Mouse (Mus musculus) embryo, embryonic 10.5 days (tissue): ENCODE data around the gene Abhd4.
"Not testable (repeated sequence)": the region's sequence is repeated elsewhere in the genome, so short reads cannot be mapped to it uniquely, and the experiment has no call there.

Experiments used
- DNase-seq: peaks from one replicate; pipeline ENCODE4 v3.0.0-alpha.2; 2015; ENCODE audit warnings: low spot score

Gene Abhd4

GRCm38 (mm10) chr14:54223315-54224063 lies 30.5 kb upstream of the Abhd4 start:
- DNase-seq, result no peak

- no peak for DNase-seq
These were observed 29.9 kb upstream of the Abhd4 start for GRCm38 (mm10) chr14:54224064-54224417.

- DNase-seq, result no peak
These were observed 29.2 kb upstream of the Abhd4 start for GRCm38 (mm10) chr14:54224484-54225467.

DNA sequence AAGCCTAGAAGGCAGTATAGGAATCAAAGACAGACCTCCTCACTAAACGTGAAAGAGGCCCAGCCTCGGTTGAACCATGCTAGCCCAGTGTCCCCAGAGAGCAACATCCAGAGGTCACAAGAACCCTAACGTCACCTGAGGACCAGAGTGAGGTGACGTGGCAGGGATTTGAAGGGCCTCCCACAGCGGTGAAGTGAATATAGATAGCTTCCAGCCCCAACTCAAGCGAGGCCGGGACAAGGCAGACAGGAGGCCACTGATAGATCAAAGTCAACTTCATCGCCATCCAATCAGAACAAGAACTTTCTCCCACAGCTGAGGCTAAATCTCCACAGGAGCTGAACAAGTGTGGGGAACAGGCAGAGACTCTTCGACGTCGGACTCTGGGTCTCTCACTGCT lies 28.3 kb upstream of the Abhd4 start:
- DNase-seq, result no peak

- DNase-seq, result no peak
These were observed 26.8 kb upstream of the Abhd4 start for GRCm38 (mm10) chr14:54226911-54227811.

DNA sequence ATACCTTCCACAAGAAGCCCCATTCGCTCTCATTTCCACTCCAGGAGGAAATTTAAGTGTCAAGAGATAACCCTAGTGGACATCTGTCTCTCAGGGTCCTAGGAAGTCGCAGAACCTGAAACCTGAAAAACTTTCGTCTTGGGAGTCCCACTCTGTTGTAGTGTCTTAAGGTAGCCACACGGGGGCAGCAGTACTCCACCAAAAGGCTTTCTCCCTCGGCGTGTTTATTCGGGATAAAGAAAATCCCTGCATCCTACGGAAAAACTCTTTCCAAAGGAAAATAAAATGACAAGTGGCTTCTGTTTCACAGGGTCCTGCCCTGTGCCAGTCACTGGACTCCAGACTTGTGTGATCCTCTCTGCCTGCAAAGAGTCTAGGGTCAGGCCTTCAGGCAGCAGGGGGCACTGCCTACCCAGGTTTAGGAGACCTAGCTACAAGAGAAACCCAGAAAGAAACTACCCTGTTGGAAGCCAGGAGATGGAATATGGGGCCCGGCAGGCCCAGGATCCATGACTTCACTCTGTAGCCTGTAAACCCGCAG lies 26.0 kb upstream of the Abhd4 start:
- peak; percentile 88 for DNase-seq

GRCm38 (mm10) chr14:54228501-54228900 lies 25.5 kb upstream of the Abhd4 start:
- no peak for DNase-seq

GRCm38 (mm10) chr14:54228933-54229713 lies 24.9 kb upstream of the Abhd4 start:
- DNase-seq, result peak; percentile 45

DNA sequence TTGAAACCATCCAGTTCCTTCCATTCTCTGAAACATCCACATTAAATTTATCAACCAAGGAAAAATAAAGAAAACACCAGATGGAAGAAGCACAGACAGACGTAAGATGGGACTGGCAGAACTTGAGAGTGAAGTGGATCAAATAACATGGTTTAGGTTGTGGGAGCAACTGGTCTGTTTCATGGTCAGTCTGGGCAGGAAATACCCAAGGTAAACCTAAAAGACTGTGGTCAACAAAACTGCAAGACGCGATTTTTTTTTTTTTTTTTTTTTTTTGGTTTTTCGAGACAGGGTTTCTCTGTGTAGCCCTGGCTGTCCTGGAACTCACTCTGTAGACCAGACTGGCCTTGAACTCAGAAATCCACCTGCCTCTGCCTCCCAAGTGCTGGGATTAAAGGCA lies 24.1 kb upstream of the Abhd4 start:
- DNase-seq, result not testable (repeated sequence)

GRCm38 (mm10) chr14:54230638-54231150 lies 23.3 kb upstream of the Abhd4 start:
- DNase-seq, result no peak

- no peak for DNase-seq
These were observed 22.6 kb upstream of the Abhd4 start for GRCm38 (mm10) chr14:54231176-54231956.

DNA sequence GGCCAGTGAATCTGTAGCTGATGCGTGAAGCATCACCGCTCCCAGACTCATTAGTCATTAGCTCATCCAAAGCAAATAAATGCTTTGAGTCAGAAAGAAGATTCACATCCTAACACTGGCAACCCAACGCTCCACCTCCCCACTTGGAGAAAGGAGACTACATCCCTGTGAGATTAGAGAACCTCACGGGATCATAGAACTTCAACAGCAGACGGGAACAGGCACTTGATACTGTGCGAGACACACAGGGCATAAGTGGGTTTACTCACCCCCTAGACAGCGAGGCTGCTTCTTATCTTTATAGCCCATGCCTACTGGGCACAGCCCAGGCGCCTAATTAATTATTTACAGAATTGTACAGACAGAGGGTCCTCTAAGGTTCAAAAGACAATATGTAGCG lies 21.8 kb upstream of the Abhd4 start:
- no peak for DNase-seq

DNA sequence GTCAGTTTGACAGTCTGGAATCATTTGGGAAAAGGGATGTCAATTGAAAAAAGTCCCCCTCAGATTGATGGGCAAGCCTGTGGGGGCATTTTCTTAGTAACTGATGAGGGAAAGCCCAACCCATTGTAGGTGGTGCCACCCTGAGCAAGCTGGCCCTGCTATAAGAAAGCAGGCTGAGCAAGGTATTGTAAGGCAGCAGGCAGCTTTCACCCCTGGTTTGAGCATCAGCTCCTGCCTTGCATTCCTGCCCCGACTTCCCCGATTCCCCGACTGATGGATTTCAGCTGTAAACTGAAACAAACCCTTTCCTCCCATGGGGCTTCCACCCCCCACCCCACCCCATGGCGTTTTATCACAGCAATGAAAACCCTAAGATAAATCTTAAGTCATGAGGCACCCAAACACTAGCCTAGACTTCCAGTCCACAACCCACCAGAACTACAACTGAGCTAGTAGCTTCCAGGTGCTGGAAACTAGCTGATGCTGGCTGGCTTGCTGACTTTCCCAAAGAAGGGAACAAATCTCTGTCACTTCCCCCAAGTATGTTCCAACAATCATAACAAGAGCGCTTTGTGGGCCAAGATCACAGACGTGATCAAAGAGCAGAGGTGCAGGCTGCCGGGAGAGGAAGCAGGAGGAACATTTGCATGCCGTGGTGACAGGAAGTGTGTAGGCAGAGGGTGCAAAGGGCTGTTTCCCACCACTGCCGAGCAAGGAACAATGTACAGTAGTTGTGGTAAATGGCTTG lies 21.0 kb upstream of the Abhd4 start:
- DNase-seq, result no peak

DNA sequence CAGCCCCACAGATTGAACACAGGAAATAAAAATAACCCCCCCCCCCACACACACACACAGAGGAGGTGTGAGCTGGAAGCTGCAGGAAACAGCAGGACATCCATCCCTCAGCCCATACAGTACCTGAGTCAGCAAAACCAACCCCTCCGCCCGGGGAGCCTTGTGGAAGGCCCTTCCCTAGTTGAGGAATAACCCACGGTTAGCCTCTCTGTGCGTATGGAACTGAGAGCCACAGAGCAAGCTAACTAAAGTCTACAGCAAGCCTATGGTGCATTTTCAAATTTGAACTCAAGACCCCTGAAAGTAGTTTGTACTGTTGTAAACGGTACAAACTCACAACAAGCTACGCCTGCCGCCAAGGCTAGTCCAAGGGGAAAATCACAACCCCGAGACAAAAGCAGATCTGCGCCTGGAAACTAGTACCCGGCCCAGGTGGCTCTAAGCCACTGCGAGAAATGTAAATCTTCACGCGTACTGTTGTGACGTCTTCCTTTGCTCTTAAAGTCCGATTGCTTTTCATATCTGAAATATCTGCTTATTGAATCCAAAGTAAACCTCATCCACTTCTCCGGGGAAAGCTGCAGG lies 20.3 kb upstream of the Abhd4 start:
- no peak for DNase-seq

- DNase-seq, result no peak
These were observed 19.6 kb upstream of the Abhd4 start for GRCm38 (mm10) chr14:54234231-54235040.

- DNase-seq, result no peak
These were observed 18.0 kb upstream of the Abhd4 start for GRCm38 (mm10) chr14:54235825-54236540.

DNA sequence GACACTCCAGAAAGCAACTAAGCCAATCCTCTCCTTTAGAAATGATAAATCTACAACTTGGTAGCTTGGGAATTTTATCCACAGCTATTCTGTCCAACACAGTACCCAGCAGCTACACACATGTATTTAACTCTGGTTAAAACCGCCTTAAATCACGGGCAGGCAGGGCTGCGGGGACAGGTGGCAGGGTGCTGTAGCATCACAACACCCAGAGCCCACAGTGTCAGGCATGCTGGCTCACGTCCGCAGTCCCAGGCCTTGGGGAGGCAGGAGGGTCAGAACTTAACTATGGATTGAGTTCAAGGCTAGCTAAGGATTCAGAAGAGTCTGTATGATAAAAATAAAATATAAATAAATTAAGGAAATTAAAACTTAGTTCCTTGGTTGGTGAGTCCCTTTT lies 17.1 kb upstream of the Abhd4 start:
- no peak for DNase-seq
